Mouse (Mus musculus) C2C12 (cell line): ENCODE data around the gene Dennd4b. TPM values are rescaled to one million over a fixed set of nuclear protein-coding genes. Genes with fewer than 3 reads are reported as not detected.

Experiments
- H3K27me3 ChIP-seq: one replicate; pipeline ENCODE4 v1.6.1; 2011; ENCODE audit not compliant: control insufficient read depth, insufficient read depth, insufficient read length
- H3K36me3 ChIP-seq: one replicate; pipeline ENCODE4 v1.6.1; 2011; ENCODE audit not compliant: control insufficient read depth, insufficient read depth
- H3K4me3 ChIP-seq: one replicate; pipeline ENCODE4 v1.5.1; 2011; ENCODE audit warnings: mild to moderate bottlenecking, control low read depth; ENCODE audit not compliant: poor library complexity, insufficient read depth, severe bottlenecking
- H3K79me2 ChIP-seq: one replicate; pipeline ENCODE4 v1.6.1; 2011; ENCODE audit not compliant: control insufficient read depth, insufficient read depth
- H3K79me3 ChIP-seq: one replicate; pipeline ENCODE4 v1.6.1; 2011; ENCODE audit warnings: low read depth, control low read depth
- H3ac ChIP-seq: one replicate; pipeline ENCODE3; 2011; ENCODE audit warnings: low read depth; ENCODE audit not compliant: control insufficient read depth, insufficient read length
- CEBPB ChIP-seq: IDR thresholded peaks from one replicate; pipeline ENCODE4 v1.6.1; 2011; ENCODE audit warnings: low read depth, mild to moderate bottlenecking, control low read depth, moderate library complexity
- CTCF ChIP-seq: IDR thresholded peaks from one replicate; pipeline ENCODE4 v1.5.1; 2011; ENCODE audit not compliant: control insufficient read depth, insufficient read depth, insufficient read length
- FOSL1 ChIP-seq: IDR thresholded peaks from one replicate; pipeline ENCODE4 v1.8.0; 2011; ENCODE audit warnings: mild to moderate bottlenecking, low read length; ENCODE audit not compliant: poor library complexity, insufficient read depth, severe bottlenecking
- MAX ChIP-seq: IDR thresholded peaks from one replicate; pipeline ENCODE4 v1.6.1; 2011; ENCODE audit warnings: mild to moderate bottlenecking, control low read depth
- MYOD1 ChIP-seq: IDR thresholded peaks from one replicate; pipeline ENCODE4 v1.6.1; 2011; ENCODE audit warnings: low read depth; ENCODE audit not compliant: control insufficient read depth, insufficient read length
- MYOG ChIP-seq: IDR thresholded peaks from one replicate; pipeline ENCODE4 v1.6.1; 2011; ENCODE audit not compliant: control insufficient read depth, insufficient read length; ENCODE audit errors: extremely low read depth
- USF1 ChIP-seq: IDR thresholded peaks from one replicate; pipeline ENCODE4 v1.6.1; 2011; ENCODE audit warnings: low read depth, mild to moderate bottlenecking, control low read depth, moderate library complexity
- polyA plus RNA-seq: library from polyadenylated mRNA; unstranded; fragments of >200 nt; fragmentation: generic; extraction: Trizol; gene quantifications from one replicate; pipeline ENCODE4 v1.2.1, GENCODE M21; 2012; ENCODE audit warnings: missing spikeins

Gene Dennd4b
- polyA plus RNA-seq, 1 experiment = 2.6 TPM

- no peaks in the 10 kb centered on the region for H3K79me2 ChIP-seq
- no peaks in the 10 kb centered on the region for H3K79me3 ChIP-seq
- TF ChIP-seq CTCF = no peak
- H3K36me3 ChIP-seq = no peaks in the 10 kb centered on the region
- H3K4me3 ChIP-seq = no peak overlapping the region
- H3K27me3 ChIP-seq = no peaks in the 10 kb centered on the region
- no peak overlapping the region for H3ac ChIP-seq
These were observed 8.9 kb downstream of the Dennd4b start for GRCm38 (mm10) chr3:90273855-90274254.

DNA sequence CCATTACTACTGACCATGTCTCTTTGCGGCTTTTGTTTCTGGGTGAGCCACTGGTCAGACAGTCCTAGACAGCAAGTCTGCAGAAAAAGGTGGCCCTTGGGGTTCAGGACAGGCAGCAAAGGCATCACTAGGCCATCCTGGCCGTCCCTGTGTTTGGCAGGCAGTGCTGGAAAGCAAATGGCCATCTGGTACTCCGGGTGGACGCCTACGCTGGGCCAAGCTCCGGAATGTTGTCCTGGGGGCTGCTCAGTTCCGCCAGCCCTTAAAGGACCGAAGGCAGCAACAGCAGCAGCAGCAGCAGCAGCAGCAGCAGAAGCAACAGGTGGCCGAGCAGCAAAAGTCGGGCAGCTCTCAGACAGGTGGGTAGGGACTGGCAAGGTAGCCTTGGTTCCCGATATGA, 10.3 kb downstream of the Dennd4b start:
- no peaks in the 10 kb centered on the region for H3K79me2 ChIP-seq
- TF ChIP-seq MAX (no peak), USF1 (no peak), MYOD1 (no peak)
- no peaks in the 10 kb centered on the region for H3K36me3 ChIP-seq
- H3ac ChIP-seq = no peak overlapping the region
- no peaks in the 10 kb centered on the region for H3K79me3 ChIP-seq
- H3K27me3 ChIP-seq = no peaks in the 10 kb centered on the region
- H3K4me3 ChIP-seq = no peak overlapping the region

DNA sequence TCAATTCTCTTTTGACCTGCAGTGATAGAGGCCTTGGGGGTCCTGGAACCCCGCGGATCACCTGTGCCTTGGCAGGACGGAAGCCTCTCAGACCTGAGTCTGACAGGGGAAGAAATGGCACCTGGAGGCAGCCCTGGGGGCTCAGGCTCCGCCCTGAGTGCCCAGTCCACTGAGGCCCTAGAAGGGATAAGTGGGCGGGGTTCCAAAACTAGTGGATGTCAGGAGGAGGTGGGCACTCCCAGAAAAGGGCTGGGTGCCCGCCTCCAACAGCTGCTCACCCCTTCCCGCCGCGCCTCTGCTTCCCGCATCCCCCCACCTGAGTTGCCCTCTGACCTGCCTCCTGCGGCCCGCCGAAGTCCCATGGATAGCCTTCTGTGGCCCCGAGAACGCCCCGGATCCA, 11.9 kb downstream of the Dennd4b start:
- no peaks in the 10 kb centered on the region for H3K79me2 ChIP-seq
- no peak overlapping the region for H3ac ChIP-seq
- no peaks in the 10 kb centered on the region for H3K79me3 ChIP-seq
- TF ChIP-seq MAX (no peak), FOSL1 (no peak), CTCF (no peak), MYOG (no peak), USF1 (no peak)
- H3K36me3 ChIP-seq = no peaks in the 10 kb centered on the region
- no peaks in the 10 kb centered on the region for H3K27me3 ChIP-seq
- H3K4me3 ChIP-seq = no peak overlapping the region

- no peaks in the 10 kb centered on the region for H3K79me2 ChIP-seq
- H3K79me3 ChIP-seq = no peaks in the 10 kb centered on the region
- no peak overlapping the region for H3ac ChIP-seq
- no peaks in the 10 kb centered on the region for H3K27me3 ChIP-seq
- H3K36me3 ChIP-seq = no peaks in the 10 kb centered on the region
- TF ChIP-seq USF1 = no peak
- no peak for TF ChIP-seq MYOG
- TF ChIP-seq MAX = no peak
- TF ChIP-seq FOSL1 = no peak
- TF ChIP-seq MYOD1 = no peak
- TF ChIP-seq CEBPB = no peak
- no peak for TF ChIP-seq CTCF
- H3K4me3 ChIP-seq = no peak overlapping the region
These were observed 12.8 kb downstream of the Dennd4b start for GRCm38 (mm10) chr3:90277793-90278192.

DNA sequence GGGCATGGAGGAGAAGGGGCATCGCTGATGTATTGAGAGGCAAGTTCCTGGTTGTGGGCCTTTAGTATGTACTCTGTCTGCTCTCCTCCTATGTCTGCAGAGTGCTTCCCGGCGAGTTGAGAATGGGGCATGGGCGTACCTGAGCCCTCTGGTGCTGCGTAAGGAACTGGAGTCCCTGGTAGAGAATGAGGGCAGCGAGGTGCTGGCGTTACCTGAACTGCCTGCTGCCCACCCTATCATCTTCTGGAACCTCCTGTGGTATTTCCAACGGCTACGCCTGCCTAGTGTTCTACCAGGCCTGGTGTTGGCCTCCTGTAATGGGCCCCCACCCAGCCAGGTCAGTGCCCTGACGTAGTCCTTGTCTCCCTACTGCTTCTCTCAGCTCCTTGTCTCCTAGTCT, 13.2 kb downstream of the Dennd4b start:
- Histone ChIP-seq H3K4me3 (no peak overlapping the region), H3ac (no peak overlapping the region), H3K79me3 (no peaks in the 10 kb centered on the region), H3K27me3 (no peaks in the 10 kb centered on the region), H3K79me2 (no peaks in the 10 kb centered on the region), H3K36me3 (no peaks in the 10 kb centered on the region)
- TF ChIP-seq USF1 = no peak
- no peak for TF ChIP-seq CTCF
- no peak for TF ChIP-seq CEBPB
- TF ChIP-seq MYOG = no peak
- TF ChIP-seq FOSL1 = no peak
- no peak for TF ChIP-seq MAX
- TF ChIP-seq MYOD1 = no peak

DNA sequence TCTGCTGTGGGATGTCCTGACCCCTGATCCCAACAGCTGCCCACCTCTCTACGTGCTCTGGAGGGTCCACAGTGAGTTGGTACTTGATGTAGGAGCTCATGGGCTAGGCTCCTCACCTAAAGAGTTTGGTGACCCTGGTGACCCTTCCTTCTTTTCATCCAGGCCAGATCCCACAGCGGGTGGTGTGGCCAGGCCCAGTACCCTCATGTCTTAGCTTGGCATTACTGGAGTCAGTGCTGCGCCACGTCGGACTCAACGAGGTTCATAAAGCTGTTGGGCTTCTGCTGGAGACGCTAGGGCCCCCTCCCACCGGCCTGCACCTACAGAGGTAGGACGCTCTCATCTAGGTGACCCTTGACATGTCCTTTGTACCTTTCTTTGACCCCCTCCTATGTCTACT, 14.2 kb downstream of the Dennd4b start:
- Histone ChIP-seq H3K79me3 (no peaks in the 10 kb centered on the region), H3K79me2 (no peaks in the 10 kb centered on the region), H3ac (no peak overlapping the region), H3K36me3 (no peaks in the 10 kb centered on the region), H3K27me3 (no peaks in the 10 kb centered on the region), H3K4me3 (no peak overlapping the region)
- no peak for TF ChIP-seq MYOD1
- no peak for TF ChIP-seq MYOG
